Mouse (Mus musculus) C3H10T1/2 (cell line): ENCODE data around the gene Olfr640. TPM values are rescaled to one million over a fixed set of nuclear protein-coding genes. Genes with fewer than 3 reads are reported as not detected.

Experiments
- polyA plus RNA-seq, 2 experiments: library from polyadenylated mRNA; unstranded; fragments of >200 nt; fragmentation: generic; extraction: Trizol; gene quantifications; one replicate each; pipeline ENCODE4 v1.2.1; 2012; ENCODE audit warnings: missing spikeins in 2 of 2

Olfr640 gene
- polyA plus RNA-seq = not detected

GRCm38 (mm10) chr7:104025473-104025872, at the start of gene Olfr640:
TSS of gene Olfr640 (minus strand) at chr7:104025573.

GRCm38 (mm10) chr7:104071769-104072168, 46.4 kb upstream of the Olfr640 start, which contains the start of gene Olfr644:
TSS of gene Olfr644 (minus strand) at chr7:104071869.

DNA sequence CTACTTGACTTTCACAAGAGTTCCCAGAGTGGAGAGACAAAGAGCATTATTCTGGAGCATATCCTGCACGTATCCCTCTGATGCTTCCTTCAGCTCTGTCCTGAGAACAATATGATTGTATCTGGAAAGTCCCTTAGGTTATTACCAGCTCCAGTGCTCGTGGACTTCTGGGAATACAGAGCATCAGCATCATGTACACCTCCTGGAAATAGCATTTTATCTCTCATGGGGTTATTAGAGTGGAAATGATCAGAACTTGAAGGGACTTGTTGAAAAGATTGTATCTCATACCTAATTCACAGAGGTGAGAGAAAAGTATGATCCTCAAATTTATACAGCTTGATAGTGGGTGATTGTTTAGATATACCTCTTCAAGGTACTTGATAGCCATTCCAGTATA, 36.0 kb upstream of the Olfr640 start, which contains the start of gene 4930516K23Rik:
Gene 4930516K23Rik, minus strand, starts transcription at position 101 of the 400 bp plus-strand sequence.

DNA sequence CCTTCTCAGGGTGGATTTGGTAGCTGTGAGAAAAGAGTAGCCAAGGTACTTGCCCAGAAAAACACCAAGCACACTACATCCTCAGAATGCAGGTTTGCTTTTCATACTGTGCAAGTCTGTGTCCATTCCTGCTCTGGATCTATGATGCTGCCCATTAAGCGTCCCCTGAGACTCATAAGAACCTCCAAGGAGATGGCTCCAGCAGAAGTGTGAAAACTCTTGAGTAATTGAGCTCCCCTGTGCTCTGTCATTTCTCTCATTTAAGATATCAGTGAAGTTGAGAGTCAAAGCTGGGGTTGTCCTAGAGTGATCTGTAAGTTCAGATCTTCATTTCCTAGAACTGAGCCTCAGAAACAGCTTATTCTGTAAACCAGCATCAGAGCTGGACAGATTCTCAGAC, 27.2 kb upstream of the Olfr640 start, which contains the start of gene Olfr642:
Gene Olfr642, minus strand, starts transcription at position 101 of the 400 bp plus-strand sequence.

GRCm38 (mm10) chr7:104035145-104035544, 9.8 kb upstream of the Olfr640 start, which contains the start of gene Olfr641:
TSS of gene Olfr641 (plus strand) at chr7:104035445.

DNA sequence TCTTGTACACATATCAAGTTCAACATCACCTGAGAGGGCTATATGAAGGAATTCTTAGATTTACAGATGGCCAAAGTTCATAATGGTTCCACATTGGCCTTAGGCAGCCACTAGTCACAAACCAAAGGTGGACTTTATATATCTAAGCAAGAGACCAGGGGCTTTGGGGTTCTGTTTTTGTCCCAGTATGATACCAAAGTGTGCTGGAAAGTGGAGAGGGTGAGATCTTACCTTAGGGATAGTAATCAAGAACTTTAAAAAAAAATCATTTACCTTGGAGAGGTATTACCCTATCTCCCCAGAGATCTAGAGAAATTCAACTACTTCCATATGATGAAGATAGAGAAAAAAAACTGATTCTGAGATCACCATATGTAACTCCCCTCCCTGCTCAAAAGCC, 8.2 kb downstream of the Olfr640 start, which contains the start of gene Olfr639:
Gene Olfr639, minus strand, starts transcription at position 101 of the 400 bp plus-strand sequence.

DNA sequence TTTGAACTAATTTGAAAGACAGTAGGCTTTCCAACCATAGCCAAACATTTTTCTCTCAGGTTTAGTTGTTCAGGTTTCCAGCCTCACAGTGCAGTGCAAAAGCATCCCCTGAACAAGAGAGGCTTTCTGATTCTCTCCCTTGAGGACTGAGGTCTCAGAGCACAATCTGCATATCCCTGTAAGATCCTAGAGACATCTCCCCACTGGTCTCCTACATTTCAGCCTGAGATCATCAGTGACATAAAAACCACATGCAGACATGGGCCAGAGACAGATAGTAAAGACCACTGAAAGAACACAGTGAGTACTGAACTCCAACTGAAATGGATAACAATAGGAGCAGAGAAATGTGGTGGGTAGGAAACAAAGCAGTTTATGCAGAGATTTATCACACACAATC, 26.9 kb downstream of the Olfr640 start, which contains the start of gene Olfr638:
Gene Olfr638, plus strand, starts transcription at position 301 of the 400 bp plus-strand sequence.

GRCm38 (mm10) chr7:103970852-103971251, 54.5 kb downstream of the Olfr640 start, which contains the start of gene Olfr635:
TSS of gene Olfr635 (plus strand) at chr7:103971152.

Other genes with a start within 250 kb of the Olfr640 start
- not detected for gene Olfr68, start 245.9 kb downstream of the Olfr640 start, polyA plus RNA-seq
- not detected for gene Olfr67, start 233.8 kb downstream of the Olfr640 start, polyA plus RNA-seq
- gene Hbb-bt, start 211.6 kb downstream of the Olfr640 start, polyA plus RNA-seq = not detected
- not detected for gene Hbb-bs, start 197.5 kb downstream of the Olfr640 start, polyA plus RNA-seq
- not detected for gene Hbb-bh2, start 185.1 kb downstream of the Olfr640 start, polyA plus RNA-seq
- under 1 TPM; 0.08 to 0.97 TPM for gene Hbb-bh1, start 182.4 kb downstream of the Olfr640 start, polyA plus RNA-seq
- under 1 TPM in 1 of 2 experiments, not detected in 1; 0.06 TPM for gene Hbb-y, start 172.4 kb downstream of the Olfr640 start, polyA plus RNA-seq
- not detected for gene Olfr66, start 139.3 kb downstream of the Olfr640 start, polyA plus RNA-seq
- gene Olfr64, start 131.1 kb downstream of the Olfr640 start, polyA plus RNA-seq = not detected
- under 1 TPM in 1 of 2 experiments, not detected in 1; 0.05 TPM for gene Olfr65, start 122.1 kb downstream of the Olfr640 start, polyA plus RNA-seq
- not detected for gene Olfr631, start 96.7 kb downstream of the Olfr640 start, polyA plus RNA-seq
- gene Olfr632, start 91.2 kb downstream of the Olfr640 start, polyA plus RNA-seq = not detected
- not detected for gene Olfr633, start 81.1 kb downstream of the Olfr640 start, polyA plus RNA-seq
- not detected for gene Olfr635, start 54.4 kb downstream of the Olfr640 start, polyA plus RNA-seq
- gene Olfr638, start 26.8 kb downstream of the Olfr640 start, polyA plus RNA-seq = not detected
- gene Olfr639, start 8.3 kb downstream of the Olfr640 start, polyA plus RNA-seq = not detected
- not detected for gene Olfr641, start 9.9 kb upstream of the Olfr640 start, polyA plus RNA-seq
- not detected for gene Olfr642, start 27.1 kb upstream of the Olfr640 start, polyA plus RNA-seq
- not detected for gene 4930516K23Rik, start 35.9 kb upstream of the Olfr640 start, polyA plus RNA-seq
- not detected for gene Olfr644, start 46.3 kb upstream of the Olfr640 start, polyA plus RNA-seq
- gene Olfr645, start 59.9 kb upstream of the Olfr640 start, polyA plus RNA-seq = not detected
- not detected for gene Olfr646, start 79.3 kb upstream of the Olfr640 start, polyA plus RNA-seq
- not detected for gene Ubqln5, start 104.3 kb upstream of the Olfr640 start, polyA plus RNA-seq
- not detected for gene Olfr643, start 111.8 kb upstream of the Olfr640 start, polyA plus RNA-seq
- gene Ubqln3, start 117.7 kb upstream of the Olfr640 start, polyA plus RNA-seq = not detected
- not detected for gene Ubqlnl, start 125.0 kb upstream of the Olfr640 start, polyA plus RNA-seq
- not detected for gene Olfm5, start 139.3 kb upstream of the Olfr640 start, polyA plus RNA-seq
- gene Olfr648, start 157.8 kb upstream of the Olfr640 start, polyA plus RNA-seq = under 1 TPM in 1 of 2 experiments, not detected in 1; 0.01 TPM
- gene Olfr649, start 170.4 kb upstream of the Olfr640 start, polyA plus RNA-seq = not detected
- gene Trim6, start 193.2 kb upstream of the Olfr640 start, polyA plus RNA-seq = under 1 TPM; 0.07 to 0.15 TPM
- gene Trim34a, start 218.9 kb upstream of the Olfr640 start, polyA plus RNA-seq = under 1 TPM; 0.01 to 0.54 TPM